Mouse (Mus musculus): ENCODE measurements around the gene Rpl36. TPM values are rescaled to one million over a fixed set of nuclear protein-coding genes. Genes with fewer than 3 reads are reported as not detected.

The Rpl36 gene
- polyA plus RNA-seq, 1 experiment from 2014 or later = 1,436 TPM

- no peak for DNase-seq
- Histone ChIP-seq H3K9ac (replicated peaks) (no peak overlapping the region), H3K4me1 (ENCODE audit: insufficient read depth) (no peaks in the 10 kb centered on the region; the same call in 1 of the 2 replicates), H3K27me3 (ENCODE audit: insufficient read depth, low read length) (no peaks in the 10 kb centered on the region), H3K4me3 (ENCODE audit: low read depth, low read length) (no peak overlapping the region), H3K36me3 (replicated peaks; ENCODE audit: insufficient read depth, low read length) (no peaks in the 10 kb centered on the region), H3K27ac (ENCODE audit: low read depth) (no peak overlapping the region), H3K4me2 (ENCODE audit: low read depth, low read length) (no peak overlapping the region), H3K9me3 (ENCODE audit: low read length) (no peaks in the 10 kb centered on the region)
- ATAC-seq = no peak
- WGBS (ENCODE audit: insufficient replicate concordance) = 67% methylated on average over 6 of the region's 6 CpGs
- no peak for TF ChIP-seq CTCF (IDR thresholded peaks at IDR 0.05; ENCODE audit: low read depth)
These were observed 43.0 kb downstream of the Rpl36 start for GRCm38 (mm10) chr17:56656171-56656570.

- H3K4me1 ChIP-seq (ENCODE audit: insufficient read depth) = no peaks in the 10 kb centered on the region; the same call in 1 of the 2 replicates
- no peaks in the 10 kb centered on the region for H3K9me3 ChIP-seq (ENCODE audit: low read length)
- WGBS (ENCODE audit: insufficient replicate concordance) = 61% methylated on average over 3 of the region's 3 CpGs
- DNase-seq = no peak
- H3K4me2 ChIP-seq (ENCODE audit: low read depth, low read length) = no peak overlapping the region
- H3K9ac ChIP-seq (replicated peaks) = no peak overlapping the region
- H3K27me3 ChIP-seq (ENCODE audit: insufficient read depth, low read length) = no peaks in the 10 kb centered on the region; the same call in 1 of the 2 replicates
- H3K27ac ChIP-seq (ENCODE audit: low read depth) = no peak overlapping the region
- H3K36me3 ChIP-seq (replicated peaks; ENCODE audit: insufficient read depth, low read length) = no peaks in the 10 kb centered on the region
- H3K4me3 ChIP-seq (ENCODE audit: low read depth, low read length) = no peak overlapping the region
- no peak for ATAC-seq
- TF ChIP-seq EP300 (IDR thresholded peaks at IDR 0.05; ENCODE audit: low read depth) (no peak), CTCF (IDR thresholded peaks at IDR 0.05; ENCODE audit: low read depth) (no peak)
These were observed 50.4 kb downstream of the Rpl36 start for GRCm38 (mm10) chr17:56663659-56664058.

Other genes starting within 250 kb of the Rpl36 start
- gene Ptprs, start 136.9 kb upstream of the Rpl36 start, polyA plus RNA-seq (2015; fragmentation: Nextera tagmentation; extraction: Ambion mirVana) = 3.4 TPM in 2 replicates
- gene Znrf4, start 101.0 kb upstream of the Rpl36 start, polyA plus RNA-seq (2015; fragmentation: Nextera tagmentation; extraction: Ambion mirVana) = not detected in 2 replicates
- 0.08 TPM in 2 replicates for gene Gm20219, start 59.0 kb upstream of the Rpl36 start, polyA plus RNA-seq (2015; fragmentation: Nextera tagmentation; extraction: Ambion mirVana)
- gene Safb2, start 28.8 kb upstream of the Rpl36 start, polyA plus RNA-seq (2015; fragmentation: Nextera tagmentation; extraction: Ambion mirVana) = 19.7 and 23.1 TPM in 2 replicates
- 27.0 and 28.4 TPM in 2 replicates for gene Safb, start 28.6 kb upstream of the Rpl36 start, polyA plus RNA-seq (2015; fragmentation: Nextera tagmentation; extraction: Ambion mirVana)
- 259 and 260 TPM in 2 replicates for gene 2410015M20Rik, start 3.6 kb upstream of the Rpl36 start, polyA plus RNA-seq (2015; fragmentation: Nextera tagmentation; extraction: Ambion mirVana)
- 29.8 and 31.9 TPM in 2 replicates for gene Lonp1, start 13.5 kb downstream of the Rpl36 start, polyA plus RNA-seq (2015; fragmentation: Nextera tagmentation; extraction: Ambion mirVana)
- gene Catsperd, start 14.7 kb downstream of the Rpl36 start, polyA plus RNA-seq (2015; fragmentation: Nextera tagmentation; extraction: Ambion mirVana) = 0.33 and 0.60 TPM in 2 replicates
- gene Ranbp3, start 59.9 kb downstream of the Rpl36 start, polyA plus RNA-seq (2015; fragmentation: Nextera tagmentation; extraction: Ambion mirVana) = 19.6 and 21.8 TPM in 2 replicates
- 281 and 298 TPM in 2 replicates for gene Ndufa11, start 104.4 kb downstream of the Rpl36 start, polyA plus RNA-seq (2015; fragmentation: Nextera tagmentation; extraction: Ambion mirVana)
- gene Vmac, start 104.6 kb downstream of the Rpl36 start, polyA plus RNA-seq (2015; fragmentation: Nextera tagmentation; extraction: Ambion mirVana) = 3.3 and 4.1 TPM in 2 replicates
- gene Nrtn, start 144.1 kb downstream of the Rpl36 start, polyA plus RNA-seq (2015; fragmentation: Nextera tagmentation; extraction: Ambion mirVana) = 1.2 and 2.2 TPM in 2 replicates
- gene Dus3l, start 151.3 kb downstream of the Rpl36 start, polyA plus RNA-seq (2015; fragmentation: Nextera tagmentation; extraction: Ambion mirVana) = 9.1 TPM in 2 replicates
- 0.20 and 0.23 TPM in 2 replicates for gene Prr22, start 156.8 kb downstream of the Rpl36 start, polyA plus RNA-seq (2015; fragmentation: Nextera tagmentation; extraction: Ambion mirVana)
- 3.1 and 3.6 TPM in 2 replicates for gene Rfx2, start 217.6 kb downstream of the Rpl36 start, polyA plus RNA-seq (2015; fragmentation: Nextera tagmentation; extraction: Ambion mirVana)

Data from liver, postnatal 0 days (tissue).